Mouse (Mus musculus) embryonic facial prominence, embryonic 14.5 days (tissue): ENCODE measurements at regions not wholly inside any gene's neighbourhood (a gene's known extent, or its start where the extent isn't known, plus 50 kb on each side); places are given as distances from the start of the nearest gene placed in this dataset.

ENCODE experiments used
- ATAC-seq: fragments of 200-750 bp; cut with Nextera tagmentation; 2 replicates; pipeline ENCODE4 v1.8.0; 2017; ENCODE audit warnings: low read depth, moderate number of reproducible peaks, moderate TSS enrichment
- DNase-seq: peaks from one replicate; pipeline ENCODE4 v3.0.0-alpha.2; 2015; ENCODE audit warnings: low spot score
- H3K27ac ChIP-seq: fragments of 300-500 bp; sonication (generic); replicated peaks from 2 replicates; pipeline ENCODE4 v1.5.1; 2014; ENCODE audit warnings: low read depth, mild to moderate bottlenecking, low read length, moderate library complexity
- H3K27me3 ChIP-seq: fragments of 300-500 bp; sonication (generic); replicated peaks from 2 replicates; pipeline ENCODE4 v1.6.1; 2014; ENCODE audit warnings: low read length; ENCODE audit not compliant: control insufficient read depth, insufficient read depth
- H3K36me3 ChIP-seq: fragments of 300-500 bp; sonication (generic); 2 replicates; pipeline ENCODE4 v1.6.1; 2014; ENCODE audit warnings: low read length, mixed read lengths; ENCODE audit not compliant: control insufficient read depth, insufficient read depth
- H3K4me1 ChIP-seq: fragments of 300-500 bp; sonication (generic); 2 replicates; pipeline ENCODE4 v1.6.1; 2014; ENCODE audit warnings: antibody characterized with exemption, low read length; ENCODE audit not compliant: control insufficient read depth, insufficient read depth
- H3K4me2 ChIP-seq: fragments of 300-500 bp; sonication (generic); 2 replicates; pipeline ENCODE4 v1.6.1; 2014; ENCODE audit warnings: low read depth, mild to moderate bottlenecking, low read length, moderate library complexity, mixed read lengths
- H3K4me3 ChIP-seq: fragments of 300-500 bp; sonication (generic); 2 replicates; pipeline ENCODE4 v1.5.1; 2014; ENCODE audit warnings: low read depth, mild to moderate bottlenecking, low read length
- H3K9ac ChIP-seq: fragments of 300-500 bp; sonication (generic); 2 replicates; pipeline ENCODE4 v1.6.1; 2014; ENCODE audit warnings: low read depth, mild to moderate bottlenecking, low read length, moderate library complexity, mixed read lengths
- H3K9me3 ChIP-seq: fragments of 300-500 bp; sonication (generic); 2 replicates; pipeline ENCODE4 v1.6.1; 2016; ENCODE audit warnings: low read length; ENCODE audit not compliant: control insufficient read depth
- WGBS: fragments of 180-500 bp; shearing (Covaris S2); extraction: QIAGEN DNeasy Blood & Tissue Kit; methylation state at CpG from one replicate; pipeline ENCODE4 v1.1.7; 2014; 5-methylcytosine and 5-hydroxymethylcytosine counted together

DNA sequence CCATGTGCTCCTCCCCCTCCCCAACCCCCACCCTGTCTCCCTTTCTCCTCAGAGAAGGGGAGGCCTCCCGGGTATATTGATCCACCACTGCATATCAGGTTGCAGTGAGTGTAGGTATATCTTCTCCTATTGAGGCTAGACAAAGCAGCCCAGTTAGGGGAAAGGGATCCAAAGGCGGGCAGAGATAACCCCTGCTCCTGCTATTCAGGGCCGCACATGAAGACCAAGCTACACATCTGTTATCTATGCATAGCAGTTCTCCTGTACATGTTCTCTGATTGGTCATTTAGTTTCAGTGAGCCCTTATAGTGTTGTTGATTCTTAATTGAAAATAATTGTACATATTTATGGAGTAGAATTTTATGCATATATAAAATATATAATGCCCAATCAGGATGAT is 143.7 kb downstream of the Drd1 start:
- DNase-seq, result no peak
- H3K27me3 ChIP-seq, result no peaks in the 10 kb centered on the region
- H3K4me3 ChIP-seq, result no peak overlapping the region

DNA sequence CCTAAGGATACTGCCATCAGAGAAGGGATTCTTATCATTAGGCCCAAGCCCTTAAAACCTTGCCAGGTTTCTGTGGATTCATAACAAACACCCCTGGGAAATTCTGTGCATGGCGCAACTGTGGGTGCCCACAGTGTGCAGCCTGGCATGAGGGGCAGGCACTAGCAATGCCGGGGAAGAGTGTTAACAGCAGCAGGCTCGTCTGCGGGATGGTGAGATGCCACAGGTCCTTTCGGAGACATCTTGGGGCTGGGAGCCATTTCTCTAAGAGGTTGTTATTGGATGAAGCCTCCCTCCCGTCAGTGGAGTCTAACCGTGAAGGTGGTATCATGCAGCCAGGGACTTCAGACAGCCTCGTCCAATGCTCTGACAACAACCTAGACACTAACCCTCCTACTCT is 144.2 kb downstream of the Drd1 start:
- Histone ChIP-seq H3K4me1 (no peaks in the 10 kb centered on the region), H3K9ac (no peak overlapping the region), H3K36me3 (no peaks in the 10 kb centered on the region), H3K27me3 (no peaks in the 10 kb centered on the region), H3K4me2 (no peak overlapping the region), H3K27ac (no peak overlapping the region), H3K4me3 (no peak overlapping the region), H3K9me3 (no peaks in the 10 kb centered on the region)
- DNase-seq, result no peak
- no peak for ATAC-seq
- 73% methylated on average over 8 of the region's 8 CpGs for WGBS

More for the DNA sequence above, 143.7 kb downstream of the Drd1 start:
- H3K27ac ChIP-seq, result no peak overlapping the region
- H3K4me1 ChIP-seq, result no peaks in the 10 kb centered on the region
- 40% methylated on average over 3 of the region's 3 CpGs for WGBS
- H3K4me2 ChIP-seq, result no peak overlapping the region
- no peak overlapping the region for H3K9ac ChIP-seq
- H3K9me3 ChIP-seq, result no peaks in the 10 kb centered on the region
- no peak for ATAC-seq
- no peaks in the 10 kb centered on the region for H3K36me3 ChIP-seq

DNA sequence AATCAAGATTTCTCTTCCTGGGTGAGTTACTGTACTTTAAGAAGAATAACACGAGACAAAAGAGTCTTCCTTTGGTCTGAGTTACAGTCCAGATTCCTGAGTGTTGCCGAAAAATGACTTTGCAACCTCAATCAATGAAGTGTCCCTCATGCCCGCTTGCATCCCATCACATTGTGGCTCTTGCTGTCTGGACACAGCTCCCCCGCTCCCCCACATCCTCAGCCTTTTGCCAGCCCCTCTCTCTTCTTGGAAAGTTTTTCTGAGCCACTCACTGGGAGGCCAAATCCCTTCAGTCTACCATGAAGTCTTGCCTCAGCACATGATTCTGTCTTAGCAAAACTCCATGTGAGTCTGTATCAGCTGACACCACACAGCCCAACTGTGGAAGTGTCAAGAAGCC is 145.3 kb downstream of the Drd1 start:
- no peaks in the 10 kb centered on the region for H3K4me1 ChIP-seq
- ATAC-seq (no peak), DNase-seq (no peak)
- WGBS, result 85% methylated on average over 4 of the region's 4 CpGs
- H3K27me3 ChIP-seq, result no peaks in the 10 kb centered on the region
- no peaks in the 10 kb centered on the region for H3K36me3 ChIP-seq
- H3K27ac ChIP-seq, result no peak overlapping the region
- H3K4me2 ChIP-seq, result no peak overlapping the region
- H3K4me3 ChIP-seq, result no peak overlapping the region
- H3K9ac ChIP-seq, result no peak overlapping the region
- H3K9me3 ChIP-seq, result no peaks in the 10 kb centered on the region

DNA sequence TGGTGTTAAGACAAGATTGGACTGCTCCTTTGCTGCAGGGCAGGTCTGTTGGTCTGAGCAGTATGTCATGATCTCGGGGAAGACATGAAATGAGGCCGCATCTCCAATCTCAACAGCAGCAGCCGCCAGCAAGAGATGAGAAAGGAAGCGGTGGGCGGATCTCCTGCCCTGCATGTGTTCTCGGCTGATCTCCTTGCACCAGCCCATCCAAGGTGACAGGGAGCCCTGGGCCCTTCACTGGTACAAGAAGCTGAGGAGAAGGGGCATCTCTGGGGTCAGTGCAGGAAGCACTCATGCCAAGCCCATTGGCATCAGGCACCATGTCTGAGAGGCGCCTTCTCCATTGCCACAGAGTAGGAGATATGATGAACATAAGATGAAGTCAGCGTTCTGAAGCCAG is 151.0 kb downstream of the Drd1 start:
- Histone ChIP-seq H3K9me3 (no peaks in the 10 kb centered on the region), H3K9ac (no peak overlapping the region), H3K4me1 (no peaks in the 10 kb centered on the region), H3K27ac (no peak overlapping the region), H3K4me2 (no peak overlapping the region), H3K36me3 (no peaks in the 10 kb centered on the region), H3K27me3 (no peaks in the 10 kb centered on the region), H3K4me3 (no peak overlapping the region)
- 84% methylated on average over 8 of the region's 8 CpGs for WGBS
- DNase-seq (no peak), ATAC-seq (no peak)

DNA sequence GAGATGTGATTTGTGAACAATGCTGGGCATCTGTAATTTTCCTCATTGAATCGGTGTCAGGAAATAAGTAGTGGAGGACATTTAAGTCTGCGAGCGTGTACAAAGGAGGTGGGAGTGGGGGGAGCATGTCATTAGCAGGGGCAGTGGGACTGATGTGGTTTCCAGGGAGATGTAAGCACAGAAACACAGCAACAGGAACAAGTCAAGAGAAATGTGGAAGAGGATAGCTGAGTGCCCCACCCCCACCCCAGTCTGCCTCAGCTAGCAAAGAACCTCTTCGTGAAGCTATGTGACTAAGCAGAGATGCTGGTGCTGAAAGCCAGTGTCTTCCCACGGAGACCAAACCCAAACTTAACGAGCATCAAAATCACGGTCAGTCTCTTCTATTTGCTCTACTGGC is 151.9 kb downstream of the Drd1 start:
- no peak overlapping the region for H3K27ac ChIP-seq
- H3K36me3 ChIP-seq, result no peaks in the 10 kb centered on the region
- H3K4me1 ChIP-seq, result no peaks in the 10 kb centered on the region
- DNase-seq (no peak), ATAC-seq (no peak)
- no peaks in the 10 kb centered on the region for H3K27me3 ChIP-seq
- no peaks in the 10 kb centered on the region for H3K9me3 ChIP-seq
- H3K4me2 ChIP-seq, result no peak overlapping the region
- WGBS, result 61% methylated on average over 7 of the region's 7 CpGs
- no peak overlapping the region for H3K4me3 ChIP-seq
- no peak overlapping the region for H3K9ac ChIP-seq

DNA sequence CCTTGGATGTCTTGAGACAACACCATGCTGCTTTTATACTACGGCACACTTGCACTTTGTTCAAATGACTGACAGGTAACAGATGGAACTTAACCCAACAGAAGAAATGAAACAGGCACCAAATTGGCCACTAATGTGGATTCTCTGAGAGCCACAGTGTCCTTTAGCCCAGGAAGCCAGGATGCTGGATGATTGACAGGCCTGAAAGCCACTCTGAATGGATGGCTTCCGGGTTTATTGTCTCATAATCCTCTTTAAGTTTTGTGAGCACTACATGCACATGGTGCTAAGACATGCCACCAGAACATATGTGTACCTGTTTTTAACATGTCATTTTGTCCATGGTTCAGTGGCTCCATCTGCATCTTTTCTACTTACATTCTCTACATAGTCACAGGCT is 152.7 kb downstream of the Drd1 start:
- no peak overlapping the region for H3K4me2 ChIP-seq
- H3K9ac ChIP-seq, result no peak overlapping the region
- no peaks in the 10 kb centered on the region for H3K36me3 ChIP-seq
- DNase-seq, result no peak
- H3K4me1 ChIP-seq, result no peaks in the 10 kb centered on the region
- no peak overlapping the region for H3K4me3 ChIP-seq
- H3K9me3 ChIP-seq, result no peaks in the 10 kb centered on the region
- no peak for ATAC-seq
- no peaks in the 10 kb centered on the region for H3K27me3 ChIP-seq
- H3K27ac ChIP-seq, result no peak overlapping the region
- WGBS, result 76% methylated on average over 2 of the region's 2 CpGs

DNA sequence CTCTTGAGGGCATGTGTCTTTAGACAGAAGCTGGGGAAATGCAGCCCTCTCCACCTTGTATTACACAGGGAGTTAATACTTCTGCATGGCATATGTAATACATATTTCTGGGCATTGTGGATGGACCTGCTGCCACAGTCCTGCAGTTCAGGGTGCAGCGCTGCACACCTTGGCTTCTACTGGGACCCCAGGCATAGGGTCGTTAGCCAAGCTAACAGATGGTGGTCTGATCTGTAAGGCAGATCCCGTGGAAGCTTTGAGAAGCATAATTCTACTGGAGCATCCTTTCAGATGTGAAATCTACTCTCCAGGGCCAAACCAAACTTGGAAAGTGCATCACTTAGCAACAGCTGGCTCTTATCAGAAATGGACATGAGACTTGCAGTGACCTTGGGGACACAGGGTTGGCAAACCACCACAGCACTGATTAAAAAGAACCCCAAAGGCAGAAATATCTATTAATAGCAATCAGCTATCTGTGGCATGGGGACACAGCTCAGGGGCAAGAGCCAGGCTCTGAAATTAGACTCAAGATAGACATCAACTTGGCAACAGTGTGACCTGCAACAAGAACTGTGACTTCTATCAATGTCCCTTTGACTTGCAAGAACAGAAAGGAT is 155.0 kb downstream of the Drd1 start:
- DNase-seq (no peak), ATAC-seq (no peak)
- Histone ChIP-seq H3K9ac (no peak overlapping the region), H3K27ac (no peak overlapping the region), H3K4me2 (no peak overlapping the region), H3K4me1 (no peaks in the 10 kb centered on the region), H3K9me3 (no peaks in the 10 kb centered on the region), H3K27me3 (no peaks in the 10 kb centered on the region), H3K4me3 (no peak overlapping the region), H3K36me3 (no peaks in the 10 kb centered on the region)
- 68% methylated on average over 3 of the region's 3 CpGs for WGBS

DNA sequence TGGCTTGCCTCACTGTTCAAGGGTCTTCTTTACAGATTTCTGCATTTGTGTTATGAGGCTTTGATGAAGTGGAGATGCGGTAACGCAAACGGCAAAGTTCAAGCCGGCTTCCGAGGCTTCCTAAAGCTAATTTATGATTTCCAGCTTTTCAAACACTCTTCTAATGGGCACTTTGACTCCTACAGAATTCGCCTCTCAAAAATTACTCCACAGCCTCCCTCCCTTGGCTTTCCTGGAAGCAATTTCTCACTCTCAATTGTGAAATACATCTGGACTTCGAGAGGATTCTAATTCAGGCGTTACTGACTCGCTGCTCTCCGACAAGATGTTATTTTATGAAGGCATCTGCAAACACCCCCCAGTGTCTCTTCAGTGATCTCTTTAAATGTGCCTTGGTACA is 157.2 kb downstream of the Drd1 start:
- H3K27ac ChIP-seq, result no peak overlapping the region
- no peaks in the 10 kb centered on the region for H3K36me3 ChIP-seq
- no peak overlapping the region for H3K4me2 ChIP-seq
- H3K27me3 ChIP-seq, result no peaks in the 10 kb centered on the region
- DNase-seq (no peak), ATAC-seq (no peak)
- no peak overlapping the region for H3K4me3 ChIP-seq
- WGBS, result 66% methylated on average over 10 of the region's 10 CpGs
- H3K9ac ChIP-seq, result no peak overlapping the region
- H3K4me1 ChIP-seq, result no peaks in the 10 kb centered on the region
- no peaks in the 10 kb centered on the region for H3K9me3 ChIP-seq

DNA sequence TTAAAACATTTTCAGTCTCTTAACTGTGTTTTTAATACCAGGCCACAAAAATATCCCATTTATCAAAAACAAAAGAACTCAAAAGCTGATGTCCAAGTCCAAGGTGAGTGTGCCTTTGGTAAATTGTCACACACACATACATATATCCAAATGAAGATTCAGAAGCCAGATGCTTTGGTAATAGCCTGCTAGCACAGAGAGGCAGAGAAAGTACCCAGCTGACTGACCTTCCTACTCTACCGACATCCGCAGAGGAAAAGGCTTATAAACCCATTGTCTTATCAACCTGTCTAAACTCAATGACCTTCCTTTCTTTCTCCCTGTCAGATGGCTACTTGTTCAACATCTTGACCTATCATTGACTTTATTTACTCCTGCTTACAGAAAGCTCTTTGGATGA is 158.3 kb downstream of the Drd1 start:
- Histone ChIP-seq H3K9me3 (no peaks in the 10 kb centered on the region), H3K4me2 (no peak overlapping the region), H3K36me3 (no peaks in the 10 kb centered on the region), H3K27me3 (no peaks in the 10 kb centered on the region), H3K4me3 (no peak overlapping the region), H3K4me1 (no peaks in the 10 kb centered on the region), H3K9ac (no peak overlapping the region), H3K27ac (no peak overlapping the region)
- DNase-seq (no peak), ATAC-seq (no peak)
- 100% methylated on average over 2 of the region's 2 CpGs for WGBS
